Mouse (Mus musculus) colon, adult 2 months (tissue): ENCODE data around the gene Doc2b. TPM values are rescaled to one million over a fixed set of nuclear protein-coding genes. Genes with fewer than 3 reads are reported as not detected.

Source experiments
- polyA plus RNA-seq: library from polyadenylated mRNA; depleted of rRNA; stranded (reverse); fragments of >200 nt; gene quantifications from 2 replicates; pipeline ENCODE4 v1.2.3, GENCODE M21; 2012; rRNA removed

Gene Doc2b
- 0.77 and 0.91 TPM in 2 replicates for polyA plus RNA-seq

DNA sequence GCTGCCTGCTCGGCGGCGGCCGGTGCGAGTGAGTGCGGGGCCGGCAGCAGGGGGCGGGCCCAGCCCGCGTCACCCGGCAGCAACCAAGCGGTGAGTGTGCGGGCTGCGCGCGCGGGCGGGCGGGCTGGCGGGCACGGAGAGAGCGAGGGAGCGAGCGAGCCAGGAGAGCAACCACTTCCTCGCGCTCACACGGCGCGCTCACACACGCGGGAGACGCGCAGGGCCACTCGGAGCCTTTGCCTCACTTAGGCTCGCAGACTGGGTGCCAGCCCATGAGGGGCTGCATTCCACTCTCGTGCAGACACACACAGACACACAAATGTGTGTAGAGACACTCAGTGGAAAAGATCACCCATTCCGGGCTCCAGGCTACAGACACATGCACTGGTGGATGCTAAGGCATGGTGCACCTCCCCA, at the start of gene Doc2b:
Gene Doc2b (minus strand): TSS at position 21 of the 417 bp plus-strand sequence.

DNA sequence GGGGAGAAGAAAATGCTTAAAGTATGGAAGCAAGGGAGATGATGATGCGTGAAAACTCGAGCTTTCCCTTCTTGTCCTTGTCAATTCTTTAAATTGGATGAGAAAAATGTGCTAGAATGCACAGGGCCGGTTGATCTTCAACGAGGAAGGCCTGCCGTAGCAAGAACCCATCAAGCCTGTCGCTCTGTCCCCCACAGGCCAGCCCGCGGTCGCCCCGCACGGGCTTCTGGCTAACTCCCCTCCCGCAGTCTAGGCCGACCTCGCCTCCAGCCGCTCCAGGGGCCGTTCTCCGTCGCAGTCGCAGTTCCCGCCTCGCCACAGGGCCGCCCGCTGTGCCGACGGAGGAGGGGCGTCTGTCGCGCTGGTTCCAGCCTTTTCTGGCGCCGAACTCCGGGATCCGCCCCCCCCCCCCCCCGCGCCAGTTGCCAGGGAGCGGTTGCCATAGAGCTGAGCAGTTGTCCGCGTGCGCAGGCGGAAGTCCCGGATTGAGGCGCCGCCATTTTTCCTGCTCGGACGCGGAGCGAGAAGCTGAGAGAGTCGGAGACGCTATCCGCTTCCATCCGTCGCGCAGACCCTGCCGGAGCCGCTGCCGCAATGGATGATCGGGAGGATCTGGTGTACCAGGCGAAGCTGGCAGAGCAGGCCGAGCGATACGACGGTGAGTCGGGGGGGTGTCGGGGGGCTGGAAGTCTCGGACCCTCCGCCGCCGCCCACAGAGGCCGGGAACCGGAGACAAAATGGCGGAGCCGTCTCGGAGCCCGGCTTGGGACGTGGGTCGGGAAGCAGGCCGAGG, 63.2 kb downstream of the Doc2b start, which contains the start of gene Ywhae:
Gene Ywhae (plus strand): TSS at position 436 of the 793 bp plus-strand sequence.

Other genes starting within 250 kb of the Doc2b start
- 55.8 and 70.1 TPM in 2 replicates for gene Pitpna, start 208.0 kb downstream of the Doc2b start, polyA plus RNA-seq
- 38.6 and 40.4 TPM in 2 replicates for gene Inpp5k, start 165.1 kb downstream of the Doc2b start, polyA plus RNA-seq
- gene Myo1c, start 145.5 kb downstream of the Doc2b start, polyA plus RNA-seq: 73.3 and 74.1 TPM in 2 replicates
- gene Crk, start 116.8 kb downstream of the Doc2b start, polyA plus RNA-seq: 198 and 236 TPM in 2 replicates
- 74.0 and 89.2 TPM in 2 replicates for gene Ywhae, start 63.2 kb downstream of the Doc2b start, polyA plus RNA-seq
- gene Rph3al, start 142.4 kb upstream of the Doc2b start, polyA plus RNA-seq: 22.7 and 27.7 TPM in 2 replicates
- 1.9 and 3.1 TPM in 2 replicates for gene 1700016K19Rik, start 203.9 kb upstream of the Doc2b start, polyA plus RNA-seq
- 51.9 and 60.2 TPM in 2 replicates for gene Rflnb, start 231.7 kb upstream of the Doc2b start, polyA plus RNA-seq